Mouse (Mus musculus) heart, adult 18-20 months (tissue): ENCODE results near the gene Tnrc18. TPM values are rescaled to one million over a fixed set of nuclear protein-coding genes. Genes with fewer than 3 reads are reported as not detected.

Experiments
- DNase-seq, 2 experiments: peaks; one replicate each; pipeline ENCODE4 v3.0.0; 2021 to 2022; ENCODE audit warnings: mixed read lengths in 1 of 2
- total RNA-seq, 2 experiments: library from RNA; stranded (reverse); gene quantifications; 2 replicates each; pipeline ENCODE4 v1.2.3; 2021

Gene Tnrc18
- total RNA-seq, 2 experiments from 2014 or later = 39.2 to 48.2 TPM

- no peak for DNase-seq
These were observed 5.5 kb downstream of the Tnrc18 start for GRCm38 (mm10) chr5:142811870-142812443.

- DNase-seq = no peak
These were observed 6.5 kb downstream of the Tnrc18 start for GRCm38 (mm10) chr5:142810710-142811599.

- DNase-seq = no peak
These were observed 9.8 kb downstream of the Tnrc18 start for GRCm38 (mm10) chr5:142807661-142808060.

GRCm38 (mm10) chr5:142803746-142804145 is 13.7 kb downstream of the Tnrc18 start:
- DNase-seq = no peak

GRCm38 (mm10) chr5:142802884-142803283 is 14.6 kb downstream of the Tnrc18 start:
- no peak for DNase-seq

- no peak for DNase-seq
These were observed 15.5 kb downstream of the Tnrc18 start for GRCm38 (mm10) chr5:142801977-142802376.

- no peak for DNase-seq
These were observed 16.8 kb downstream of the Tnrc18 start for GRCm38 (mm10) chr5:142800656-142801055.

- no peak for DNase-seq
These were observed 17.3 kb downstream of the Tnrc18 start for GRCm38 (mm10) chr5:142800198-142800597.

GRCm38 (mm10) chr5:142799259-142799658 is 18.2 kb downstream of the Tnrc18 start:
- DNase-seq = no peak

- no peak for DNase-seq
These were observed 19.3 kb downstream of the Tnrc18 start for GRCm38 (mm10) chr5:142798190-142798589.

- DNase-seq = no peak
These were observed 19.8 kb downstream of the Tnrc18 start for GRCm38 (mm10) chr5:142797620-142798019.

- DNase-seq = no peak
These were observed 20.5 kb downstream of the Tnrc18 start for GRCm38 (mm10) chr5:142796921-142797320.

- DNase-seq = peak in 1 of 2 experiments; percentile 80
These were observed 22.9 kb downstream of the Tnrc18 start for GRCm38 (mm10) chr5:142794582-142794981.

- no peak for DNase-seq
These were observed 23.3 kb downstream of the Tnrc18 start for GRCm38 (mm10) chr5:142794161-142794560.

GRCm38 (mm10) chr5:142792594-142792993 is 24.9 kb downstream of the Tnrc18 start:
- DNase-seq = no peak

- no peak for DNase-seq
These were observed 29.2 kb downstream of the Tnrc18 start for GRCm38 (mm10) chr5:142788279-142788678.

GRCm38 (mm10) chr5:142787304-142787905 is 30.1 kb downstream of the Tnrc18 start:
- no peak for DNase-seq

GRCm38 (mm10) chr5:142786709-142787108 is 30.8 kb downstream of the Tnrc18 start:
- DNase-seq = no peak

- DNase-seq = no peak
These were observed 31.2 kb downstream of the Tnrc18 start for GRCm38 (mm10) chr5:142786215-142786614.

- peak; percentile 56 to 61 for DNase-seq
These were observed 34.3 kb downstream of the Tnrc18 start for GRCm38 (mm10) chr5:142783142-142783540.

- no peak for DNase-seq
These were observed 34.9 kb downstream of the Tnrc18 start for GRCm38 (mm10) chr5:142782459-142783141.

- no peak for DNase-seq
These were observed 36.9 kb downstream of the Tnrc18 start for GRCm38 (mm10) chr5:142780579-142780978.

- no peak for DNase-seq
These were observed 38.6 kb downstream of the Tnrc18 start for GRCm38 (mm10) chr5:142778871-142779270.
